Mouse (Mus musculus) brain, embryonic 14.5 days (tissue): ENCODE measurements around the gene Gsdmc4.

Experiments used
- CTCF ChIP-seq: fragments of 200-500 bp; IDR thresholded peaks from 2 replicates; pipeline ENCODE4 v1.5.1; 2012; ENCODE audit warnings: inconsistent platforms, mild to moderate bottlenecking, moderate library complexity, borderline replicate concordance; ENCODE audit not compliant: insufficient read depth, insufficient read length; ENCODE audit errors: extremely low read depth
- POLR2A ChIP-seq: fragments of 200-500 bp; IDR thresholded peaks from 2 replicates; pipeline ENCODE4 v1.6.1; 2012; ENCODE audit warnings: mild to moderate bottlenecking, inconsistent platforms, borderline replicate concordance; ENCODE audit not compliant: poor library complexity, insufficient read depth, insufficient read length, severe bottlenecking; ENCODE audit errors: extremely low read depth

DNA sequence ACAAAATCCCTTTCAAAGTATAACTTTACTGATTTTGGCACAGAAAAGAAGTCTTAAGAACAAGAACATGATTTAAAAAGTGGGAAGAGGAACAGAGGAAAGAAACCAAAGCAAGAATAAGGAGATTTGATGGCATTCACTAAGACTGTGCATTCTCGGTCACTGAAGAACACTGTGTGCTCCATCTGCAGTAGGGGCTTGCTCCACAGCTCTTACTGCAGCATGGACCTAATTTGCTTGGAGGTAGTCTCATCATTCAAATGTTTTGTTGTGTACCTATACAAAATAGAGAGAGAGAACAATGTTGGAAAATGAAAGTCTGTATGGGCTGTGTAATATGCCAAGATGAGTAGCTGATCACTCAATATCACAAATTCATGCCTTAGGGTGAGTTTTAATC is 19.3 kb upstream of the Gsdmc4 start:
- TF ChIP-seq CTCF (no peak), POLR2A (no peak)
